Mouse (Mus musculus) cortical plate, adult 2 months (tissue): ENCODE measurements around the gene Casz1.

Source experiments
- CTCF ChIP-seq: fragments of 200-500 bp; IDR thresholded peaks from 2 replicates; pipeline ENCODE4 v1.5.1; 2011; ENCODE audit warnings: mild to moderate bottlenecking, control low read depth, low read length; ENCODE audit not compliant: insufficient read depth; ENCODE audit errors: extremely low read depth
- POLR2A ChIP-seq: fragments of 200-500 bp; IDR thresholded peaks from 2 replicates; pipeline ENCODE4 v1.6.1; 2011; ENCODE audit warnings: mild to moderate bottlenecking, low read length, control low read depth; ENCODE audit not compliant: insufficient read depth; ENCODE audit errors: extremely low read depth

GRCm38 (mm10) chr4:148859415-148859814 is 55.2 kb downstream of the Casz1 start:
- TF ChIP-seq CTCF (no peak), POLR2A (no peak)
